Mouse (Mus musculus) neural tube, embryonic 13.5 days (tissue): Measurements from ENCODE around the gene Dact2. TPM values are rescaled to one million over a fixed set of nuclear protein-coding genes. Genes with fewer than 3 reads are reported as not detected.

Experiments used
- ATAC-seq: fragments of 200-750 bp; cut with Nextera tagmentation; 2 replicates; pipeline ENCODE4 v1.8.0; 2017; ENCODE audit warnings: low read depth, mild to moderate bottlenecking, moderate TSS enrichment, moderate library complexity
- H3K27ac ChIP-seq: fragments of 300-500 bp; sonication (generic); replicated peaks from 2 replicates; pipeline ENCODE4 v1.5.1; 2015; ENCODE audit warnings: moderate library complexity, mild to moderate bottlenecking, inconsistent platforms
- H3K27me3 ChIP-seq: fragments of 300-500 bp; sonication (generic); 2 replicates; pipeline ENCODE4 v1.6.1; 2015; ENCODE audit warnings: mild to moderate bottlenecking, inconsistent platforms
- H3K36me3 ChIP-seq: fragments of 300-500 bp; sonication (generic); 2 replicates; pipeline ENCODE4 v1.6.1; 2015; ENCODE audit warnings: mild to moderate bottlenecking, inconsistent platforms
- H3K4me1 ChIP-seq: fragments of 300-500 bp; sonication (generic); replicated peaks from 2 replicates; pipeline ENCODE4 v1.6.1; 2015; ENCODE audit warnings: inconsistent platforms
- H3K4me2 ChIP-seq: fragments of 300-500 bp; sonication (generic); 2 replicates; pipeline ENCODE4 v1.6.1; 2015; ENCODE audit warnings: inconsistent platforms, mild to moderate bottlenecking, moderate library complexity
- H3K4me3 ChIP-seq: fragments of 300-500 bp; sonication (generic); 2 replicates; pipeline ENCODE4 v1.5.1; 2015; ENCODE audit warnings: mild to moderate bottlenecking, inconsistent platforms
- H3K9ac ChIP-seq: fragments of 300-500 bp; sonication (generic); 2 replicates; pipeline ENCODE4 v1.6.1; 2015; ENCODE audit warnings: moderate library complexity, mild to moderate bottlenecking, inconsistent platforms
- H3K9me3 ChIP-seq: fragments of 300-500 bp; sonication (generic); 2 replicates; pipeline ENCODE4 v1.6.1; 2016; ENCODE audit warnings: inconsistent platforms
- WGBS: fragments of 180-500 bp; shearing (Covaris S2); methylation state at CpG from one replicate; pipeline ENCODE4 v1.1.7; 2015; 5-methylcytosine and 5-hydroxymethylcytosine counted together
- polyA plus RNA-seq: library from polyadenylated mRNA; unstranded; fragments of >200 nt; fragmentation: Nextera tagmentation; extraction: Ambion mirVana; gene quantifications from 2 replicates; pipeline ENCODE4 v1.2.1, GENCODE M21; 2015

Gene Dact2
- polyA plus RNA-seq, result 1.2 and 1.7 TPM in 2 replicates

DNA sequence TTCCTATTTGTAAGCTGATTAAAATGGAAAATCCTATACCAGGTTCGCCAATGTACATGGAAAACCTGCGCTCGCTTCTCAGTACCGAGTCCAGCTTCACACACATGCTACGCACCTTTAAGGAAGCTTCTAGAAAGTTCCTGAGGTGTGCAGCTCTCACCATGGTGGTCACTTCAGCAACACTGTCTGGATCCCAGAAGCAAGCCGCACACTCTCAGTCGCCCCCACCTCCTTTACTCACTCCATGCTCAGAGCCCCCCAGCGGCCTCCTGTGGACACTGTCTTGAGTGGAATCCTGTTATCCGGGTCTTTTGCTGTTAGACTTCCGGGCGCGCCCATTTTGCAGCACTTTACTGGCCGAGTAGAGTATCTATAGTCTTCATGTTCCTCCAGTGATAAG, at the start of gene Dact2:
TSS of gene Dact2 (minus strand) at position 244 of the 400 bp plus-strand sequence.
- Histone ChIP-seq H3K9me3 (no peaks in the 10 kb centered on the region), H3K27ac (peak within 1 kb of the TSS; percentile 33; the same call in 1 of the 2 replicates), H3K4me1 (peaks cover 46% of the 10 kb centered on the region), H3K27me3 (peaks cover 72% of the 10 kb centered on the region), H3K4me2 (peak within 1 kb of the TSS; percentile 90), H3K9ac (peak within 1 kb of the TSS; percentile 77), H3K36me3 (no peaks in the 10 kb centered on the region), H3K4me3 (peak within 1 kb of the TSS; percentile 61)
- WGBS, result 50% methylated on average over 13 of the region's 13 CpGs
- peak; percentile 25; the same call in 1 of the 2 replicates for ATAC-seq

DNA sequence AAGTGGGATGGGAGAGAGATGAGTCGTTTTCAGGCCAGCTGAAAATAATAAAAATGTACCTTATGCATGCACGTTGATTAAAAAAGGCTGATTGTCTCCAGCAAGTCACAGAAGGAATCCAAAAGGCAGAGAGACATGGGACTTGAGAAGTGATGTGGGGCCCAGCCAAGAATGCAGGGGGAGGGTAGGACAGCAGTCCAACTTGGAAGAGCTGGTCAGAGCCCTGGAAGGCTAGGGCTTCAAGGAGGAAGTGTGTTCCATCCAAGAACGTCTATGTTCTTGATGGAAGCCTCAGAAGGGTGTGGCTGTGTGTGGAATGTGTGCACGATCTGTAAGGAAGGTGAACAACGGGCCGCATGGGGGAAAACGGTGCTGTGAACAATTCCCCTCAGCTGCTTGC, 48.4 kb upstream of the Dact2 start:
- Histone ChIP-seq H3K4me3 (no peak overlapping the region), H3K27ac (no peak overlapping the region), H3K27me3 (no peaks in the 10 kb centered on the region), H3K36me3 (no peaks in the 10 kb centered on the region), H3K4me2 (no peak overlapping the region), H3K9me3 (no peaks in the 10 kb centered on the region), H3K9ac (no peak overlapping the region), H3K4me1 (no peaks in the 10 kb centered on the region)
- no peak for ATAC-seq
- WGBS, result 79% methylated on average over 7 of the region's 7 CpGs

DNA sequence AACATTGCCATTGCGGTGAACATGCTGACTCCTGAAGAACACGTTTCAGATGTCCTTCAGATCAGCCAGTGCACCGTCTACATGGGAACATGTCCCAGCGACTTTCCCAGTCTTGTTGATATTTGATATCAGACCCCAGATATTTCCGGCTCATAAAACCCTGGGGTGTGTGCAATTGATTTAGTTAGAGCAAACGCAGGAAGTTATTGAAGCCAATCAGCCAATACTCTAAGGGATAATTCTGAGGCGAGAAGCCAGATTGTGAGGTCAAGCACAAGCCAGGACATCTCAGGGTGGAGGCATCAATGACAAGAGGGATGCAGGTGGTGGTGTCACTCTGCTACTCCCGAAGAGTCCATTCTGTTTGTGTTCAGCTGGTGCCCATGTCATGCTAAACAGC, 46.3 kb upstream of the Dact2 start:
- Histone ChIP-seq H3K9ac (no peak overlapping the region), H3K27me3 (no peaks in the 10 kb centered on the region), H3K9me3 (no peaks in the 10 kb centered on the region), H3K4me1 (no peaks in the 10 kb centered on the region), H3K4me2 (no peak overlapping the region), H3K27ac (no peak overlapping the region), H3K4me3 (no peak overlapping the region), H3K36me3 (no peaks in the 10 kb centered on the region)
- WGBS, result 76% methylated on average over 8 of the region's 8 CpGs
- ATAC-seq, result no peak

DNA sequence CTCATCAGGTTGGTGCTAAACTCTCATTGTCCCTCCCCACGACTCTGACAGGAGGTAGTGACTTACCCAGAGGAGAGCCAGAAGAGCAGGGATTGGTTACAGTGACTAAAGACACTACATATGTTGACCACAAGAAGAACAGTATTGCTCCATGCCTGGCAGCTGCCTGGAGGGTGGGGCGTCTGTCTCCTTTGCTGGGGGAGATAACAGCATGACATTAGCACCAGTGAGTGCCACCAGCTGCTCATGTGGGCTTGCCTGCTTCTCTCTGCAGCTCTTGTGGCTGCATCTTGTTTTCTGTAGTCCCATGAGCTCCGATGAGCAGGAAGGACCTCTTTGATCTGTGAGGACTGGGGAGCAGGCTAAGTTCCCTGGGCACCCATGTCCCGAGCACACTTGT, 45.5 kb upstream of the Dact2 start:
- WGBS, result 74% methylated on average over 4 of the region's 4 CpGs

DNA sequence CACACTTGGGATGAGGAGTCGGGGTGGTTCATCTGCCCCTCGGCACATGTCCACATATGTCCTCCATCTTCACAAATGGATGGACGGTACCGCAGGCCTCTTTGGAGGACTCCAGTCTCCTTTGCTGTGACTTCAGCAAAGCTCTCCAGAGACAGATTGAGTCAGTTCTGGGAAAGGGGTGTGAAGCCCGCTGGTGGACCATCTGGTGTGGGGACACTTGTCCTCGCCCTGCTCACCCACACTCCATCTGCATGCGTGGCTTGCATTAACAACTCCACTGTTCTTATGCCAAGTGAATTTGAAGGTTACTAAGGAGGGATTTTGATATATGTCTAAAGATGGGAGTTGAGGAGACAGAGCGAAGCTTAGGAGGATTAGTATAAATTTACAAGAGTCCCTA, 43.8 kb upstream of the Dact2 start:
- Histone ChIP-seq H3K27ac (no peak overlapping the region), H3K9me3 (no peaks in the 10 kb centered on the region), H3K4me1 (no peaks in the 10 kb centered on the region), H3K4me3 (no peak overlapping the region), H3K9ac (no peak overlapping the region), H3K27me3 (no peaks in the 10 kb centered on the region), H3K36me3 (no peaks in the 10 kb centered on the region), H3K4me2 (no peak overlapping the region)
- no peak for ATAC-seq
- 90% methylated on average over 8 of the region's 8 CpGs for WGBS

More for the DNA sequence above, 45.5 kb upstream of the Dact2 start:
- no peak overlapping the region for H3K27ac ChIP-seq
- ATAC-seq, result no peak
- no peak overlapping the region for H3K4me2 ChIP-seq
- no peak overlapping the region for H3K4me3 ChIP-seq
- H3K27me3 ChIP-seq, result no peaks in the 10 kb centered on the region
- no peaks in the 10 kb centered on the region for H3K36me3 ChIP-seq
- H3K4me1 ChIP-seq, result no peaks in the 10 kb centered on the region
- no peaks in the 10 kb centered on the region for H3K9me3 ChIP-seq
- no peak overlapping the region for H3K9ac ChIP-seq

DNA sequence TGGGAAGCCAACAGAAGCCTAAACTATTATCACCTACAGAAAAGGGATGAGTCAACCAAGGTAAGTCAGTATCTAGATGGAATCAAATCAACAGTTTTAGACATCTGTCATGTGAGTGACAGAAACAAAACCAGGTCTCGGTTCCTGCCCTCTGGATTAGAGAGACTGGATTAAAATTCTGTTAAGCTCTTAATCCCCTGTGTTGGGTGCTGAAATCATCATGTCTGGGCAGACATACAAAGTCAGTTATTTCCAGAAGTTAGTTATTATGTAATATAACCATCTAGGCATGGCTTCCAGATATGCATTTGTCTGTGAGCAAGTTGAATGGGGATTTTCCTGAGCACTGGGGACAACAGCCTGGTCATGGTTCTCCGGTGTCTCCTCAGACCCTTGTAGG, 42.2 kb upstream of the Dact2 start:
- no peak overlapping the region for H3K4me2 ChIP-seq
- no peaks in the 10 kb centered on the region for H3K9me3 ChIP-seq
- H3K36me3 ChIP-seq, result no peaks in the 10 kb centered on the region
- H3K27me3 ChIP-seq, result no peaks in the 10 kb centered on the region
- ATAC-seq, result no peak
- H3K4me1 ChIP-seq, result no peaks in the 10 kb centered on the region
- H3K27ac ChIP-seq, result no peak overlapping the region
- no peak overlapping the region for H3K9ac ChIP-seq
- 94% methylated on average over 2 of the region's 2 CpGs for WGBS
- H3K4me3 ChIP-seq, result no peak overlapping the region

DNA sequence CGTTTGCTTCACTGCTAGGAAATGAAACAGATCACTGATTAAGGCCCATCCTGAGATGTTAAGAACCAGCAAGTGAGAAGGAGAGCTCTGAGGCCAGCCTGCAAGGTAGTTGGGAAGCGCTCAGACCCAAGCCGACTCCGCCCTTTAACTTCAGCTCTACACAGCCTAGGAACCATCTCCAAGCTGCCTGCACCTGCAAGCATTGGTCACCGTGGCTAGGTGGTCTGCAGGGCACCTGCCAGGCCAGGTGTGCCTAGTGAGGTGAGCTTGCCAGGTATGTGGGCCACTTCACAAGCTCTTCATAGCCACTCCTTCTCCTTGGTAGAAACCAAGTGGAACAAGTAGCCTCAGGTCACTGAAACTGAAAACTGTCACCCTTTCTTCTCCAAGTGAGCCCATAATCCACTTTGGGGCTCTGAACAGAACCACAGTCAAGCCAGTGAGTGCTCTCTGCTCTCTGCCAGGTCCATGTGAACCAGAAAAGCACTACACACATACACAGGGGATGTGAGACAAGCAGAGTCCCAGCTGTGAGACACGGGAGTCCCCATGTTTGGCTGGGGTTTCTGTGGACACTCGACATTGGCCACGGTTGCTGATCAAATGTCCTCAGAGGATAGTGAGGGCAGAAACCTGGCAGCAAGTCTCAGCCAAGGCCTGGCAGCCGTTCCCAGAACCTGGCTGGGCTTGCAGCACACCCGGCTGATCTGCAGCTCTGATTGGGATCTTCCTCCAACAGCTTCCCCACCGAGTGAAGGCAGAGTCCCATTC, 40.3 kb upstream of the Dact2 start:
- Histone ChIP-seq H3K9me3 (no peaks in the 10 kb centered on the region), H3K4me2 (no peak overlapping the region), H3K9ac (no peak overlapping the region), H3K4me1 (no peaks in the 10 kb centered on the region), H3K4me3 (no peak overlapping the region), H3K27me3 (no peaks in the 10 kb centered on the region), H3K27ac (no peak overlapping the region), H3K36me3 (no peaks in the 10 kb centered on the region)
- whole genome bisulfite sequencing, result 79% methylated on average over 11 of the region's 11 CpGs
- ATAC-seq, result no peak

DNA sequence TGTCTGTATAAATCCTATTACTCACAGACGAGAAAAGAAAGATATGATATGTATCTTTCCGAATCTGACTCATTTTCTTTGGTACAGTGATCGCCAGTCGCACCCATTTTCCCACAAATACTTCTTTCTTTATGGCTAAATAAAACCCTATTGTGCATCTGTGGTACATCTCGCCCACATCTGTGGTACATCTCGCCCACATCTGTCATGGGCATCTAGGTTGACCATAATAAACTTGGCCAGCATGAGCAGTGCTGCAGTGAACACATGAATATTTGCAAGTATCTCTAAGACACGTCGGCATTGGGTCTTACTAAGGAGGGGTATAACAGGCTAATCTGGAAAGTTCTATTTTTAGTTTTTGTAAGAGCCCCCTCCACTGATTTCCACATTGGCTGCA, 38.5 kb upstream of the Dact2 start:
- Histone ChIP-seq H3K9me3 (no peaks in the 10 kb centered on the region), H3K36me3 (no peaks in the 10 kb centered on the region), H3K4me2 (no peak overlapping the region), H3K27me3 (no peaks in the 10 kb centered on the region), H3K4me3 (no peak overlapping the region), H3K4me1 (no peaks in the 10 kb centered on the region), H3K27ac (no peak overlapping the region), H3K9ac (no peak overlapping the region)
- 89% methylated on average over 8 of the region's 8 CpGs for WGBS
- ATAC-seq, result no peak

DNA sequence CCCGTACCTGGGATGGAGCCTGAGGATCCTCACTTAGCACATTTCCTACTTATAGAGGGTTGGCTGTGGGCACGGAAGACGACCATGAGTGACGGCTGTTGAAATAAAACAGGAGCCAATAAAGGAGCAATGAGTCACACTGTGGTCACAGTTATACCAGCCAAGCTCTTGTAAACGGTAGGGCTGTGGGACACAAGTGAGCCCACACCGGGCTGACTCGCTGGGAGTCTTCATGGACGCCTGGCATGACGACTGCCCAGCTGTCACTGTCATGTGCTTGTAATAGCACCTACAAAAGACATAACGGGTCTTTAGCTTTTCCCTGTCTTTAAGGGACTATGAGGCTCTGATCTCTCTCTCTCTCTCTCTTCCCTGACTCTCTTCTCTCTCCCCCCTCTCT, 35.9 kb upstream of the Dact2 start:
- no peak overlapping the region for H3K4me2 ChIP-seq
- no peaks in the 10 kb centered on the region for H3K27me3 ChIP-seq
- no peaks in the 10 kb centered on the region for H3K36me3 ChIP-seq
- no peak for ATAC-seq
- H3K27ac ChIP-seq, result no peak overlapping the region
- H3K4me1 ChIP-seq, result no peaks in the 10 kb centered on the region
- no peak overlapping the region for H3K4me3 ChIP-seq
- H3K9ac ChIP-seq, result no peak overlapping the region
- WGBS, result 82% methylated on average over 10 of the region's 10 CpGs
- H3K9me3 ChIP-seq, result no peaks in the 10 kb centered on the region

DNA sequence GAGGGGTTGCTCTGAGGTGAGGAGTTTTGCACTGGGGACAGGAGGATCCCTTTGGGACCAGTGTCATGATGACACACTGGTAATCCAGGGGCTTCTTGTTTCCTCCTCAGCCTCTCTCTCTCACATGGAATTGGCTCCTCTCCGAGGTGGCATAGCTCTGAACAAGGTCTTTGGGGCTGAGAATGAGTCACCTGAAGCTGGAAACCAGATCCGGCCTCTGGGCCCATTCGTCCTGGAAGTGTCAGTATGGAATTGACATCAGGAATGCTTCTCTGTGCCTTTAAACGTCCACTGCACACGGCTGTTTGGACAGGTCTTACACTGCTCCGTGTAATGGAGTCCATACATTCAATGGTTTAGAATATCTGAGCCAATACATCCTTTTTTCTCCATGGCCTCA, 33.0 kb upstream of the Dact2 start:
- 78% methylated on average over 6 of the region's 6 CpGs for WGBS

DNA sequence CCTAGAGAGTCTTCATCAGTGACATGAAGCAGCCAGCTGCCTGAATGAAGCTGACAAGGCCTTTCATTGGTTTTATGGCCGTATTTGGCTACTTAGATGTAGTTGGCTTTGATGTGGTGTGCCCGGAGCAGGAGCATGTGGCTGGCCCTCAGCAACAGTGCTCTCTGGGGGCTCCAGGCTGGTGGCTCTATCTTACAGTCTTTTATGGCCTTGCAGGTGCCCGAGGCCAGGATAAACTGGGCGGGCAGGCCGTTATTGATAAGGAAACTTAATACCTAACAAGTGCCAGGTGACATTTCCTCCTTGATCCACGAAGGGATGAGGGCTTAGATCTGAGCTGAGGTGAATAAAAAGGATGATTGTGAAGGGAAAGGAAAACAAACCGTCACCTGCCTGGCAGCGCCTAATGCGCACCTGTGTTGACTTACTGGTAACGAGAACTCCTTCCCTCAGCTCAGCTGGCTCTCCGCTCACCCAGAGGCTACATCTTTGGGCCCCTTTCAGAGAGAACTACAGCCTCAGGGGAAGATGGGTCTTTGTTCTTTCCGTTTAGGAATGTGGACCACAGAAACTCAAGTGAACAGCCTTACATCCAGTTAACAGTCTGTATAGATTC, 30.8 kb upstream of the Dact2 start:
- Histone ChIP-seq H3K4me2 (no peak overlapping the region), H3K9me3 (no peaks in the 10 kb centered on the region), H3K27me3 (no peaks in the 10 kb centered on the region), H3K4me3 (no peak overlapping the region), H3K4me1 (peaks cover 12% of the 10 kb centered on the region), H3K36me3 (no peaks in the 10 kb centered on the region), H3K27ac (no peak overlapping the region), H3K9ac (no peak overlapping the region)
- 57% methylated on average over 12 of the region's 12 CpGs for WGBS
- ATAC-seq, result no peak

More for the DNA sequence above, 33.0 kb upstream of the Dact2 start:
- no peaks in the 10 kb centered on the region for H3K36me3 ChIP-seq
- no peaks in the 10 kb centered on the region for H3K9me3 ChIP-seq
- no peaks in the 10 kb centered on the region for H3K27me3 ChIP-seq
- no peaks in the 10 kb centered on the region for H3K4me1 ChIP-seq
- no peak overlapping the region for H3K9ac ChIP-seq
- H3K27ac ChIP-seq, result no peak overlapping the region
- ATAC-seq, result no peak
- H3K4me3 ChIP-seq, result no peak overlapping the region
- H3K4me2 ChIP-seq, result no peak overlapping the region

DNA sequence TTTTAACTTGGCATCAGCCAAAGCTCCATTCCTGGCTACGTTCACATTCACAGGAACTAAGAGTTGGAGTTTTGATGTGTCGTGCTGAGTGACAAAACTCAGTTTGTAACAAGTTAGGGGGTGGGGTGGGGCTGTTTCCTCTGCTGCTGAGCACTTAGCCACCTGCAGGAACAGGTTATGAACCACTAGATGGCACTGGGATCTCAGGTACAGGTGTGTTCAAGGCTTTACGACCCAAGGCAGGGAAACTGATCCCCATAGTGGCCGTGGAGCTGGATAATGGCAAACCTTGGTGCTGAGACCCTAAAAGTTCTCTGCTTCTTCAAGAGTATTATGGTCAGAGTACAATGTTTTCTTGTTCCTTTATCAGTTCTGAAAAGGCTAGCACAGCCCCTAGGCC, 29.6 kb upstream of the Dact2 start:
- Histone ChIP-seq H3K4me3 (no peak overlapping the region), H3K27me3 (no peaks in the 10 kb centered on the region), H3K36me3 (no peaks in the 10 kb centered on the region), H3K9ac (no peak overlapping the region), H3K4me2 (no peak overlapping the region), H3K9me3 (no peaks in the 10 kb centered on the region), H3K4me1 (peaks cover 12% of the 10 kb centered on the region), H3K27ac (no peak overlapping the region)
- no peak for ATAC-seq
- WGBS, result 63% methylated on average over 4 of the region's 4 CpGs
